Mouse (Mus musculus) liver, adult 2 months (tissue): ENCODE measurements around the gene Galnt10.

Source experiments
- CTCF ChIP-seq: fragments of 200-500 bp; IDR thresholded peaks from 2 replicates; pipeline ENCODE4 v1.5.1; 2011; ENCODE audit warnings: low read depth, low read length, control low read depth
- POLR2A ChIP-seq: fragments of 200-500 bp; IDR thresholded peaks from 2 replicates; pipeline ENCODE4 v1.6.1; 2011; ENCODE audit warnings: low read length, control low read depth; ENCODE audit not compliant: insufficient read depth; ENCODE audit errors: extremely low read depth

- no peak for TF ChIP-seq CTCF
- no peak for TF ChIP-seq POLR2A
Measured at GRCm38 (mm10) chr11:57809017-57809731, 163.9 kb downstream of the Galnt10 start.
